Mouse (Mus musculus) forebrain, embryonic 14.5 days (tissue): ENCODE measurements at regions not wholly inside any gene's neighbourhood (a gene's known extent, or its start where the extent isn't known, plus 50 kb on each side); places are given as distances from the start of the nearest gene placed in this dataset.
A peak's percentile ranks its signal among the peaks of the same experiment; 100 is the strongest.

Experiments
- ATAC-seq: fragments of 200-750 bp; cut with Nextera tagmentation; 2 replicates; pipeline ENCODE4 v1.8.0; 2017; ENCODE audit warnings: mild to moderate bottlenecking, moderate library complexity
- DNase-seq: peaks from one replicate; pipeline ENCODE4 v3.0.0-alpha.2; 2015; ENCODE audit warnings: low spot score
- H3K27ac ChIP-seq: fragments of 300-500 bp; sonication (generic); 2 replicates; pipeline ENCODE4 v1.5.1; 2014; ENCODE audit warnings: low read depth, mild to moderate bottlenecking, control low read depth, low read length, moderate library complexity
- H3K27me3 ChIP-seq: fragments of 300-500 bp; sonication (generic); replicated peaks from 2 replicates; pipeline ENCODE4 v1.6.1; 2014; ENCODE audit warnings: low read length, control low read depth, mixed read lengths; ENCODE audit not compliant: control insufficient read depth, insufficient read depth
- H3K36me3 ChIP-seq: fragments of 300-500 bp; sonication (generic); 2 replicates; pipeline ENCODE4 v1.6.1; 2014; ENCODE audit warnings: low read length, control low read depth; ENCODE audit not compliant: control insufficient read depth, insufficient read depth
- H3K4me1 ChIP-seq: fragments of 300-500 bp; sonication (generic); 2 replicates; pipeline ENCODE4 v1.6.1; 2014; ENCODE audit warnings: antibody characterized with exemption, low read length, control low read depth; ENCODE audit not compliant: control insufficient read depth, insufficient read depth
- H3K4me2 ChIP-seq: fragments of 300-500 bp; sonication (generic); 2 replicates; pipeline ENCODE4 v1.6.1; 2014; ENCODE audit warnings: mild to moderate bottlenecking, control low read depth, low read length
- H3K4me3 ChIP-seq: fragments of 300-500 bp; sonication (generic); 2 replicates; pipeline ENCODE4 v1.5.1; 2014; ENCODE audit warnings: low read depth, low read length, control low read depth
- H3K9ac ChIP-seq: fragments of 300-500 bp; sonication (generic); 2 replicates; pipeline ENCODE4 v1.6.1; 2014; ENCODE audit warnings: mild to moderate bottlenecking, low read length, control low read depth, moderate library complexity
- H3K9me3 ChIP-seq: fragments of 300-500 bp; sonication (generic); replicated peaks from 2 replicates; pipeline ENCODE4 v1.6.1; 2016; ENCODE audit warnings: low read length, control low read depth, mixed read lengths; ENCODE audit not compliant: control insufficient read depth
- WGBS: fragments of 180-500 bp; shearing (Covaris S2); extraction: QIAGEN DNeasy Blood & Tissue Kit; methylation state at CpG from one replicate; pipeline ENCODE4 v1.1.7; 2014; 5-methylcytosine and 5-hydroxymethylcytosine counted together

DNA sequence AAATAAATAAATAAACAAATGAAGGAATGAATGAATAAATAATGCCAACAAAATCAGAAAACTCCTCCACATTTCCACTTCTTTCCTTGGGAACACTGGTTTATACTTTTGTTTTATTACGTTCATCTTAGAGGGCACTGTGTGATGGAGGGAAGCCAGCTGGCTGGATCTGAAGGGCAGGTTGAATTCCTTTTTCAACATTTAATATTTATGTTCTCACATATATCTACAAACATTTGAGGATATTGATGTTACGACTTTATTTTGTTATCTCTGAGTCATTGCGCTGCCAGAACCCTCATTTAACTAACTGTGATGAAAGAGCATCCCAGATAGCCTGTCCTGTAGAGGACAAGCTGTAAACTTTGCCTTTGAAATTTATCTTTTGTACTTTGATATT, 273.3 kb downstream of the Phf14 start:
- DNase-seq (no peak), ATAC-seq (no peak)
- Histone ChIP-seq H3K4me3 (no peak overlapping the region), H3K9me3 (no peaks in the 10 kb centered on the region), H3K4me2 (no peak overlapping the region), H3K4me1 (no peaks in the 10 kb centered on the region), H3K36me3 (no peaks in the 10 kb centered on the region), H3K27me3 (no peaks in the 10 kb centered on the region), H3K9ac (no peak overlapping the region), H3K27ac (no peak overlapping the region)
- 95% methylated on average over 3 of the region's 3 CpGs for WGBS

DNA sequence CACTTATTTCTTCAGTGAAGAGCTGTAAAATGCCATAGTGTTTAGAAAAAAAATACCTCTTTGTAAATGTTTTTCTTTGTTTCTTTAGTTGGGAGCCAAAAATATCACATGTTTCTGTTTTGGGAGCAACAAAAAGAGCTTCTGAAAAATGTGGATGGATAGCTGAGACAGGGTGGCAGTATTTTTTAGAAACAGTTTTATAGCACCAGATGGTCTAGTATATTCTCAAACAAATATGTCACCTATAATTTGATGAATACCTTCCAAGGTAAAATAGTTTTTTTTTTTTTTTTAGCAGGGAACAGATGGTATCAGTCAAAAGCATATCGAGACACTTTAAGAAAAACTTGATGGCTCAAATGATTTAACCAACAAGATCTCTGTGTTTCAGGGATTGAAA, 302.6 kb downstream of the Phf14 start:
- ATAC-seq: no peak
- 78% methylated on average over 1 of the region's 1 CpGs for WGBS
- peak; percentile 23 for DNase-seq
- Histone ChIP-seq H3K4me2 (no peak overlapping the region), H3K4me3 (no peak overlapping the region), H3K9ac (no peak overlapping the region), H3K27me3 (no peaks in the 10 kb centered on the region), H3K9me3 (no peaks in the 10 kb centered on the region), H3K4me1 (no peaks in the 10 kb centered on the region), H3K36me3 (no peaks in the 10 kb centered on the region), H3K27ac (no peak overlapping the region)

GRCm38 (mm10) chr6:12214526-12215177, 307.0 kb downstream of the Phf14 start:
- ATAC-seq: no peak
- WGBS: 86% methylated on average over 12 of the region's 12 CpGs
- Histone ChIP-seq H3K9ac (no peak overlapping the region), H3K27ac (no peak overlapping the region), H3K4me3 (no peak overlapping the region), H3K36me3 (no peaks in the 10 kb centered on the region), H3K4me2 (no peak overlapping the region), H3K4me1 (no peaks in the 10 kb centered on the region), H3K27me3 (no peaks in the 10 kb centered on the region), H3K9me3 (no peaks in the 10 kb centered on the region; the same call in 1 of the 2 replicates)
- DNase-seq: peak; percentile 11

DNA sequence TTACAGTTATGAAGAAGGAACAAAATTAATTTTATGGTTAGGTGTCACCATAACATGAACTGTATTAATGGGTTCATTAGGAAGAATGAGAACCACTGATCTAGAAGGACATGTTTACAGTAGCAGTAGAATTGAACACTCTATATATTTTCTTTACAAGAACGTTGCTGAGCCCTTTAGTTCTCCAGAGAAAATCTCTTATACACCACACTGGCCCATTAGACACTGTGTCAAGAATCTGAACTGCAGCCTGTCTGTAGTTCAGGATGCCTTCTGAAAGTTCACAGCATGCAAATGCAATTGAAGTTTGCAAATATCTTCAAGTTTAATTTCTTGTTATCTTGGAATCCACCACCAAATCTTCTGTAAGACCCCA, 307.6 kb downstream of the Phf14 start:
- H3K36me3 ChIP-seq: no peaks in the 10 kb centered on the region
- H3K9ac ChIP-seq: no peak overlapping the region
- H3K4me3 ChIP-seq: no peak overlapping the region
- no peaks in the 10 kb centered on the region for H3K4me1 ChIP-seq
- no peak overlapping the region for H3K4me2 ChIP-seq
- ATAC-seq (no peak), DNase-seq (no peak)
- no peaks in the 10 kb centered on the region for H3K27me3 ChIP-seq
- no peaks in the 10 kb centered on the region; the same call in 1 of the 2 replicates for H3K9me3 ChIP-seq
- whole genome bisulfite sequencing: 76% methylated on average over 1 of the region's 1 CpGs
- H3K27ac ChIP-seq: no peak overlapping the region

- Histone ChIP-seq H3K4me1 (no peaks in the 10 kb centered on the region; the same call in 1 of the 2 replicates), H3K27me3 (no peaks in the 10 kb centered on the region), H3K27ac (no peak overlapping the region), H3K4me2 (no peak overlapping the region), H3K9ac (no peak overlapping the region), H3K4me3 (no peak overlapping the region), H3K9me3 (no peaks in the 10 kb centered on the region), H3K36me3 (no peaks in the 10 kb centered on the region)
- ATAC-seq: no peak
- 22% methylated on average over 1 of the region's 1 CpGs for WGBS
- DNase-seq: no peak
Measured at GRCm38 (mm10) chr6:12244151-12244550, 336.5 kb downstream of the Phf14 start.

GRCm38 (mm10) chr6:12247975-12248374, 340.4 kb downstream of the Phf14 start:
- Histone ChIP-seq H3K27me3 (no peaks in the 10 kb centered on the region), H3K4me1 (no peaks in the 10 kb centered on the region; the same call in 1 of the 2 replicates), H3K27ac (no peak overlapping the region), H3K4me2 (no peak overlapping the region), H3K36me3 (no peaks in the 10 kb centered on the region), H3K4me3 (no peak overlapping the region), H3K9me3 (no peaks in the 10 kb centered on the region), H3K9ac (no peak overlapping the region)
- ATAC-seq (peak; percentile 60; the same call in 1 of the 2 replicates), DNase-seq (peak; percentile 57)

- no peaks in the 10 kb centered on the region for H3K9me3 ChIP-seq
- no peaks in the 10 kb centered on the region; the same call in 1 of the 2 replicates for H3K4me1 ChIP-seq
- peak; percentile 43 for DNase-seq
- no peak overlapping the region for H3K4me2 ChIP-seq
- no peak overlapping the region for H3K4me3 ChIP-seq
- H3K27ac ChIP-seq: no peak overlapping the region
- 73% methylated on average over 4 of the region's 4 CpGs for WGBS
- H3K27me3 ChIP-seq: no peaks in the 10 kb centered on the region
- ATAC-seq: peak; percentile 65; the same call in 1 of the 2 replicates
- no peak overlapping the region for H3K9ac ChIP-seq
- no peaks in the 10 kb centered on the region for H3K36me3 ChIP-seq
Measured at GRCm38 (mm10) chr6:12248599-12248998, 341.0 kb downstream of the Phf14 start.

GRCm38 (mm10) chr6:12254507-12254906, 346.9 kb downstream of the Phf14 start:
- Histone ChIP-seq H3K4me1 (peaks cover 7% of the 10 kb centered on the region), H3K36me3 (no peaks in the 10 kb centered on the region), H3K27ac (no peak overlapping the region), H3K9ac (no peak overlapping the region), H3K4me3 (no peak overlapping the region), H3K9me3 (no peaks in the 10 kb centered on the region), H3K4me2 (no peak overlapping the region), H3K27me3 (no peaks in the 10 kb centered on the region)
- 98% methylated on average over 3 of the region's 3 CpGs for WGBS
- ATAC-seq (no peak), DNase-seq (no peak)

DNA sequence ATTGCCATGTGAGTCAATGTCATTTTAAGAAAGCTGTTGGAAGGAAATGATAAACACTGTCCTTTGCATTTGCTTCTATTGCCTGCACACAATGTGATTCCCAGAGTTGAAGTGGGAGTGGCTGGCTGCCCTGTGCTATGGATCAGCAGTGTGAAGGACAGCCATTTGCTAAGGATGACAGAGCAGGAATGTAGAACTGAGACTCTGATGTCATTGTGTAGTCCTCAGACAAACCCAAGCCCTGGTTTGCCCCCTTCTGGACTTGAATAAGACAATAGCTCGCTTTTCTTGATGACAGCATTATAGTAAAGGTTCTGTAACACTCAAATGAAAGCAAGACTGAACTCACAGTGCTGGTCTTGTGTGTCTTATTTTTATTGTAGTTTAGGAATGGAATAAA, 347.8 kb downstream of the Phf14 start:
- 71% methylated on average over 1 of the region's 1 CpGs for WGBS
- DNase-seq (no peak), ATAC-seq (no peak)
- peaks cover 11% of the 10 kb centered on the region for H3K4me1 ChIP-seq
- H3K9ac ChIP-seq: no peak overlapping the region
- no peak overlapping the region for H3K4me2 ChIP-seq
- H3K27me3 ChIP-seq: no peaks in the 10 kb centered on the region
- no peaks in the 10 kb centered on the region for H3K36me3 ChIP-seq
- no peaks in the 10 kb centered on the region for H3K9me3 ChIP-seq
- H3K27ac ChIP-seq: no peak overlapping the region
- no peak overlapping the region for H3K4me3 ChIP-seq
